Mouse (Mus musculus) adrenal gland, postnatal 36 days (tissue): ENCODE data around the gene Eef1akmt1. TPM values are rescaled to one million over a fixed set of nuclear protein-coding genes. Genes with fewer than 3 reads are reported as not detected.
A peak's percentile ranks its signal among the peaks of the same experiment; 100 is the strongest.

Experiments used
- DNase-seq, 2 experiments: peaks; one replicate each; pipeline ENCODE4 v3.0.0; 2021; ENCODE audit warnings: mixed read lengths in 1 of 2
- total RNA-seq, 2 experiments: library from RNA; stranded (reverse); gene quantifications; 2 replicates each; pipeline ENCODE4 v1.2.3; 2021

Eef1akmt1 gene
- total RNA-seq, 2 experiments from 2014 or later: 26.4 to 27.5 TPM

GRCm38 (mm10) chr14:57524671-57525387 is 46.6 kb downstream of the Eef1akmt1 start, which contains the start of gene Il17d:
TSS of gene Il17d (plus strand) at chr14:57524777.
- peak; percentile 32 to 51 for DNase-seq

DNA sequence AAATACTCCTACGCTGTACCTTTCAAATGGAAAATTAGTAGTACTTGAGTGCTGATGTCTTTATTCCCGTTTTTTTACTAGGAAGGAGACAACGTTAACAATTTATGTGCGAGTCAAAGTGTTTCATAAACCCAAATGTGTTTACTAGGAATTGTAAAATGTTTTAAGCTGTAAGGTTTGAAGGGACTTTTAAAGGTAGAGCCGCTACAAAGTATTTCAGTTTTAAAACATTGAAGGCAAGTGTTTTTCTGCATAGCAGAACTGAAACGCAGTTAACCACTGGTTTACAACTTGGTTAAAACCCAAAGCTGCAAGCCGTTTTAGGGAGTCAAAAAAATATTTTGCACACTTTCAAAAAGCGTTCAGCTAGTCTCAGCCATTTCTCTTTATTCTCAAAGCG is 47.6 kb downstream of the Eef1akmt1 start:
- no peak for DNase-seq

GRCm38 (mm10) chr14:57517001-57517400 is 54.4 kb downstream of the Eef1akmt1 start:
- no peak for DNase-seq

GRCm38 (mm10) chr14:57515156-57515762 is 56.2 kb downstream of the Eef1akmt1 start:
- no peak for DNase-seq

GRCm38 (mm10) chr14:57509554-57509953 is 61.9 kb downstream of the Eef1akmt1 start:
- no peak for DNase-seq

DNA sequence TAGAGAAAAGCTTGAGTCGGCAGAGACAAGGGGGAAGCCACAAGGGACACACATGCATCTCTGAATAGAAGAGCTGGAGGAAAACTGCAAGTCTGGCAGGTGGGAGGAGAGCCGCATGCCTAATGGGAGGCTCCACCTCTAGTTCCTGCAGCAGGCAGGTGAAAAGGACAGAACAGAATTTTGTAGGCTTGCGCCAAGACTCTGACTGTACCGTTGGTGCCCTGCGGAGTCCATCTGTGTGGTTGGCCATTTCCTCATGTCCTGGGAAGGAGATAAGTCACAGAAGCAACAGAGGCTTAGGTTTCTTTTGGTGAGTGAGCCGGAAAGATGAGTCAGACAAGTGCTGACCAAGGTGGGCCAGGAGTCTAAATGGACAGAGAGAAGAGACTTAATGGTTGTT is 67.7 kb downstream of the Eef1akmt1 start:
- DNase-seq: no peak

Other genes with a start within 250 kb of the Eef1akmt1 start
- gene Cryl1, start 173.1 kb downstream of the Eef1akmt1 start, total RNA-seq: 10 to 100 TPM; 12.7 to 18.4 TPM
- 10 to 100 TPM; 10.2 to 12.2 TPM for gene Ift88, start 147.6 kb downstream of the Eef1akmt1 start, total RNA-seq
- gene Il17d, start 46.8 kb downstream of the Eef1akmt1 start, total RNA-seq: 1 to 10 TPM; 1.9 to 2.5 TPM
- gene Xpo4, start 93.8 kb upstream of the Eef1akmt1 start, total RNA-seq: 10 to 100 TPM; 32.9 to 33.9 TPM
- 1 to 10 TPM; 1.9 to 2.2 TPM for gene Gm49361, start 174.5 kb upstream of the Eef1akmt1 start, total RNA-seq
- 10 to 100 TPM; 51.6 to 59.1 TPM for gene Lats2, start 186.8 kb upstream of the Eef1akmt1 start, total RNA-seq
- 10 to 100 TPM; 59.7 to 68.0 TPM for gene Sap18, start 226.6 kb upstream of the Eef1akmt1 start, total RNA-seq